Mouse (Mus musculus) right cerebral cortex, postnatal 14 days (tissue): ENCODE results near the gene Cdkn3.
A peak's percentile ranks its signal among the peaks of the same experiment; 100 is the strongest.
"Not testable (repeated sequence)": the region's sequence is repeated elsewhere in the genome, so short reads cannot be mapped to it uniquely, and the experiment has no call there.

ENCODE experiments used
- DNase-seq: peaks from one replicate; pipeline ENCODE4 v3.0.0; 2022

Cdkn3 gene

DNA sequence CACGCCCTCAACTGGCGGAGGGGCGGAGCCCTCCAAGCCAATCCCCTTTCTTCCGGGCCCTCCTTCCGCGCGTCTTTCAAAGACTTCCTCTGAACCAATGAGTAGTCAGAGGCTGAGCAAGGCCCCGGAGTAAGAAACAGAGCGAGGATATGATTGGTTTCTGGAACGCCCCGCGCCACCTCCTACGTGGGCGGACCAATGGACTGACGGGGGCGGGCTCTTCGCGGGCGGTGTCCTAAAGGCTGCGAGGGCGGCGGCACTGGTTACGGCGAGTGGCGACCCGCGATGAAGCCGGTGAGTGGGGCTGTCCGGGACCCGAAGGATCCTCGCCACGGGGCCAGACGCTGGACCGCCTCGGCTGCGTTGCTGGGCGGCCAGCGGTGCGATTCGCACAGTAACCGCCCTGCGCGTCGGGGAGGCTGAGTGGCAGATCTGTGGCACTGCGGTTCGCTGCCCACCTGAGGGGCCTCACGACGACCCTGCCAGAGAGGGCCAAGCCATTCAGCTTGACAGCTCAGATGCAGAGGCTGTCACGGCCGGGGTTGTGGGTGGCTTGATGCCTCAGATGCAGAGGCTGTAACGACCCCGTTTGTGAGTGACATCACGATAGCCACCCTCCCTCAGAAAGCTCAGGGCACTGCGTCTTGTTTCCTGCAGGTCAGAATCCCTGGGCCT lies at the start of gene Cdkn3:
TSS of gene Cdkn3 (plus strand) at position 187 of the 675 bp plus-strand sequence.
- peak; percentile 78 for DNase-seq

DNA sequence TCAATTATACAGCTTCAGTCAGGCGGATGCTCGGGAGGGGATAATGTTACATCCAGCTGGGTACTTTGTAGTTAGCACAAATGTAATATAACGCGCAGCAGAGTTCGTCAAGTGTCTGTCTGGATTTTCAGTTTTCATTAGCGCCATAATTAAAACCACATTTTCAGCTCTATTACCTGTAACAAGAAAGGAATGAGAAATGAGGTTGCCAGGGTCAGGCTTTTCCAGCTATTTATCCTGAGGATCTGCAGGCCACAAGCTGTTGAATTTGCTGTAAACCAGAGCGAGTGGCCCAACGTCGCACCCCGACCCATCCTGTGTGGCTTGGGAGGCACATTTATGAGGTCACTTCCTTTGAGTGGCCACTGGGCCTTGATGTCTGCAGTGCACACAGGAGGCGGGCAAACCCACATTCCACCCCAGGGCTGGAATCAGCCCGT lies 41.8 kb upstream of the Cdkn3 start:
- DNase-seq, result no peak

DNA sequence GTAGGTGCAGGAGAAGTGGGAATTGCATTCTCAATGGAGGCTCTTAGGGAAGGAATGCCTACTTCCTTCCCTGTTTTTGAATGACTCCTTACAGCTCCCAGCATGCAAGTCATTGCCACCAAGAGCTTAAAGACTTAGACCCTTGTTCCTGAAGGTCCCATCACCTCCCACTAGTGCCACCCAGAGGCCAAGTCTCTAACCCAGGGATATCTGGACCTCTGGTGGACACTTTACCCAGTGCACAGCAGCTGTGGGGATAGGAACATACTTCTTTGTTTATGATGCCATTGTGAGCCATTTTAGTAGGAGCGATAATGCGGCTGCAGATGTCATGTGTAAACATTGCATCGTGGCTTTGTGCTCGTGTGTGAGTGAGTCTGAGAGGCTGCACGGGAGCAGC lies 38.3 kb upstream of the Cdkn3 start:
- DNase-seq, result peak; percentile 30

DNA sequence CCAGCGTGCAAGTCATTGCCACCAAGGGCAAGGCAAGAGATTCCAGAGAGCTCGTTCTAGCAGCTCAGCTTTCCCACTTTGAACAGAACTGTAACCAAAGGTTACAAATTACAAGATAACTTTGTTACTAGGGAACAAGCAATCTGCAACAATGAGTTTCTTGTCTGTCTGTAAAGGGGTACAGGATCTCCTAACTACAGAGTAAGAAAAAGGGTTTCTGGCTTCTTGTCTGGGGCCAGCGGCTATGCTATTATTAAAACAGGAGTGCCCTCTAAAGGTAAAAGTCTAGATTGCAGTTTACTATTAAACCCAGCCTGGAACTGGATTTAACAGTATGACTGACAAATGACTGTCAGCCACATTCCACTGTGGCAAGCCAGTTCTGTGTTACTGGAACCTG lies 36.5 kb upstream of the Cdkn3 start:
- no peak for DNase-seq

DNA sequence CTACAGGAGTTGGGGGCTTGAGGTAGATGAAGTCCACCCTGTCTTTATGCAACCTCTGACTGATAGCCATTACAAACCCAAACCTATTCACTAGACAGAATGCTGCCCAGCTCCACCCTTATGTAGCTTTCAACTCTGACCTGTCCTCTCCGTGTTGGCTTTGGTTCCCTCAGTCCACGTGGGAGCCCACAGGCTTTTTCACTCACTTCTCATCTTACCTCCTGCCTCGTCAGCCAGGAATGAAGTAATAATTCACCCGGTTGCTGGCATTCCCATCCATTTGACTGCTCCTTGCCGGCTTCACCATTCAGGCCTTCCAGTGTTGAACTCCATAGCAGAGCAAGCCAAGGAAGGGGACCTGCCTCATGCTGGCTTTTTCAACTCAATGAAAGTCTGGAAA lies 35.4 kb upstream of the Cdkn3 start:
- DNase-seq, result no peak

DNA sequence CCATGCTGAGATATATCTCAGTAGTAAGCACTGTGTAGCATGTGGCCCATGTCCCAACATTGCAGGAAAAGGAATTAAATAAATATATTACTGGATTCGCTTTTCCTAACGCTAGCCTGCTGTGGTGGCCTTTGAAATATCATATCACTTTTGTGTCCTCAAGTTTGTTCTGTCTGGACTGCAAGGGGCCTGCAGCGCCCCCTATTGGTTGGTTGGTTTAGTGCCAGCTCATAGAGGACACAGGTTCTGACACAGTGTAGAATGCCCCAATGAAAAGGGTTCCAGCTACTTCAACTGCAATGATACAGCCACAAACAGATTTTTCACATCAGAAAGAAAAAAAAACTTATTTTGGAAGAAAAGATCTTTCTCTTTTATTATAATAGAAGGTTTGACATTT lies 34.6 kb upstream of the Cdkn3 start:
- DNase-seq, result no peak

DNA sequence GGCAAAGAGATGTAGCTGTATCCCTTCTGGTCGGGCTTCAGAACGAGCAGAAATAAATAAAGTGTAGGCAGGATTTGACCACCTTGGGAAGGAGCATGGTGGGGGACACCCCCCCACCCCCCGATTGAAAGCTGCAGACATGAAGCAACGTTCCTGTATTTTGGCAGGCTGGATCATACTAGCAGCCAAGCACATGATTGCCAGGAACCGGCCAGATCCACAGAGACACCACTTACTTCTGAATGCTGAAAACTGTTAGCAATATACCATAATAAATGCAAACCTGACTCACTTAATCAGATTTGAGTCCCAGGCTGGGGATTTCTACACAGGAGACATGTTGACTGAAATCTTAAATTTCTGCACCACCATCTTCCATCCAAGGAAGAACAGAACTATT lies 26.1 kb upstream of the Cdkn3 start:
- DNase-seq, result no peak

DNA sequence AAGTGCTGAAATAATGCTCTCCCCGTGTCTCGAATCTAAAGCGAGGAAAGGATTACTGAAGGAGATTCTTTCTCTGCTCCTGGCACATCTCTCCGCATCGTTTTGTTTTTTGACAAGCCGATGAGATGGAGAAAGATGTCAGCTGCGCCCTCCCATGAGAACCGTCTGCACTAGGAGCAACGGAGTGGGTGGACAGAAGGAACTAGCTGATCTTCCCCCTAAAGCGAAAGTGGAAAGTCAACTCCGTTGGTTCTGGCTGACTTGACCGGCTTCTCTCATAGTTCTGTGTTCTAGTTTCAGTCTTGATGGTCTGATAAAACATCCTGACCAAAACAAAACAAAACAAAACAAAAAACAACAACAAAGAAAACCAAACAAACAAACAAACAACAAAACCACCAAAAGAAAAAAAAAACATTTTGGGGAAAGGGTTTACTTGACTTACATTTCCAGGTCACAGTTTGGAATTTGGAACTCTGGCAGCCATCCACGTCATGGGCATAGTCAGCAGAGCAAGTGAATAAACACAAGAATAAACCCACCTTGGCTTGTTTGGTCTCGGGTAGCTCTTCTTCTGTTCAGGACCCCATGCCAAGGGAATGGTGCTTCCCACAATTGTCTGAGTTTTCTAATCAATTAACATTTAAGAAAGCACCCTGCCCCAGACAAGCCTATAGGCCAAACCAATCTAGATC lies 25.4 kb upstream of the Cdkn3 start:
- DNase-seq, result no peak

DNA sequence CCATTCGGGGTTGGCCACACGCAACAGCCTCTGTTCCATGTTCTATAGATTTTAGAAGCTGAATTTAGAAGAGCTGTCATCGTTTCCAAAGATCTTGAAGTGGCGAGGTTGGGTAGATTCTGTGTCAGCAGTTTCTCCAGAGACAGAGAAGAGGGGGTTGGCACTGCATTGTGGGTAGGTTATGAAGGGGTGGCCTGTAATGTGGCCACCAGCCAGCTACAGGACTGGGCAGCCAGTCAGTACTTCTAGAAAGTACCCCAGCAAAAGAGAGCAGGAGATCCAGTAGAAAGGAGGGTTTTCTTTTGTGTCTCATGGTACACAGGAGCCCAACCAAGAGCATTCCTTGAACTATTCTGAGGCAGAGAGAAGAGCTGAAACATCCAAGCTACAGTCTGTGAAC lies 24.0 kb upstream of the Cdkn3 start:
- DNase-seq, result no peak

DNA sequence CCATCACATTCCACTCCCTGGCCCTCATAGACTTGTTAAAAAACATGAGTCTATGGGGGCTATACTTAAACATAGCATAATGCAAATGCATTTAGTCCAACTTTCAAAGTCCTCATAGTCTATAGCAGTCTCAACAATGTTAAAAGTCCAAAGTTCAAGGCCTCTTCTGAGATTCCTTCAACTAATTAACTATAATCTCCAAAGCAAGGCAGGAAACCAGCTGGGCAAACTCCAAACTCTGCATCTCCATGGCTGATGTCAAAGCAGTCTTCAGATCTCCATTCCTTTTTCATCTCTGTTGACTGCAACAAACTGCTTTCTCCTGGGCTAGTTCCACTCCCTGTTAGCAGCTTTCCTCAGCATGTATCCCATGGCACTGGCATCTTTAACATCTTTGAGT lies 23.0 kb upstream of the Cdkn3 start:
- DNase-seq, result not testable (repeated sequence)

DNA sequence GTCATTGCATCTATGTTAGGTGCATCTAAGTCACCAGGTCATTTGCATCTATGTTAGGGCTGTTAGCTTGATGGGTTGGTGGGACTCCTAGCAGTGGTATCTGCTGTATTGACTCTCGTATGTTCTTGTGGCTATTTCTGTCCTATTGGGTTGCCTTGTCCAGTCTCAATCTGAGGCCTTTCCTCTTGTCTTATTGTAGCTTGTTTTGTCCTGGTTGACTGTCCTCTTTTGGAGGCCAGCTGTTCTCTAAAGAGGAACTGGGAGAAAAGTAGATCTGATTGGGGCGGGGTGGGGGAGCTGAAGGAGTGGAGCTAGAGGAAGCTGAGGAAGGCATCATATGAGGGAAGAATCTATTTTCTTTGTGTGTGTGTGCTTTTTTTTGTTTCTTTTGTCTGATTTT lies 17.7 kb upstream of the Cdkn3 start:
- no peak for DNase-seq

DNA sequence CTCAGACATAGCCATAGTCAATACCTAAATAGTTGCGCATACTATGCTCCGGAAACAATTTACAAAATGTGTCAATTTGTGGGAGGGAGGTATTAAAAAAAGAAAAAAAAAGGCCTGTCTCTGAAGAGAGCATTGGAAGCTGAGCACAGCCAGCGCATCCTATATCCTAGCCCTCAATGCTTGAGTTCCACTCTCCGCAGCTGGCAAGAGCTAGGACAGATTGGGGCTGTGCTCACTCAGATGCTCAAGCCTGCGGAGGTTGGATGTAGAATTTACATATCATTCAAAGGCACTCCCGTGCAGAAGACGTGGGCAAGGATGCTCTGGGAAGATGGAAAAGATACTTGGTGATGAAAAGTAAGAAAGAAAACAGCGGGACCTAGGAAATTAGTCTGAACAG lies 14.9 kb upstream of the Cdkn3 start:
- no peak for DNase-seq

DNA sequence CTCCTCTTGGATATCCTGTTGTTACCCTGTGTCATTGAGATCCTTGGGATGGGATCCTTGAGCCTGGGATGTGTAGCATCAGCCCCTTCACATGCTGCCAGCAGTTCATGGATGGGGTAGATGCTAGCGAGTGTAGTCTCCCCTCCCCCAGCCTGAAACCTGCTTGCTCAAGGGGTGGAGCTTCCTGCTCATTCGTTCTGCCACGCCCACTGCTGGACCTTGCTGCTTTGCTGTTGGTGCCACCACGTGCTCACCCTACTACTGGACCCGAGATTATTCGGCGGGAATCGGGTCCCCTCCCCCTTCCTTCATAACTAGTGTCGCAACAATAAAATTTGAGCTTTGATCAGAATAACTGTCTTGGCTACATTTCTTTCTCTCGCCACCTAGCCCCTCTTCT lies 6.0 kb upstream of the Cdkn3 start:
- DNase-seq, result not testable (repeated sequence)

DNA sequence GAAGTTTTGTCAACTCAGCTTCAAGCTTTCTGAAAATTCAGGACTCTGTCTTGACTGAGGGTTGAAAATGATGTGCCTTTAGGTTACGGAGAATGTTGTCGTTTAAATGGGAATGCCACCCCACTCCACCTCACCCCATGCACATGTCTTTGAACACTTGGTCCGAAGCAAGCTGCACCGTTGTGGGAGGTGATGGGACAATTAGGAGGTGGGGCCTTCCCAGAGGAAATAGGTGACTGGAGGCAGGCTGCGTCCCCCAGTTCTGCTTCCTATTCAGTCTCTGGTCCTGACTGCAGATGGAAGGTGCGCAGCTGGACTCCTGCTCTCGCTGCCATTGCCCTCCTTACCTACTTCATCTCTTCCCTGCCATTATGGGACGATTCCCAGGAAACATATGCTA lies 4.5 kb upstream of the Cdkn3 start:
- no peak for DNase-seq

DNA sequence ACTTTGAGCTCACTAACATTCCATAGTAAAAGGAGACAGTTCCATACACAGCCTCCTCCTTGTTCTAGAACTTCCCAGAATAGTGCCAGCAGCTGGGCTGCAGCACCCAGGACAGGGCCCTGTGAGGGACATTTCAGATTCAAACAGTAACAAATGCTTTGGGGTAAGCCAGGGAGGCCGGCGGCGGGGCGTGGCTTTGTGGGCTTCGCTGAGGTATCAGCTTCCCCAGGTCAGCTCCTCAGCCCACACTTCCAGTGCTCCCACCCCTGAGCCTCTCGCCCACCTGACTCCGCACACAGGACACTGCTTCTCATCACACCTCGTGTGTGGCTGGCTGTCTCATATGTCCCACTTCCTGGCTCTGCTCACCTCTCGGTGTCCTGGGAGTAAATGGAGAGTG lies 2.6 kb upstream of the Cdkn3 start:
- no peak for DNase-seq

DNA sequence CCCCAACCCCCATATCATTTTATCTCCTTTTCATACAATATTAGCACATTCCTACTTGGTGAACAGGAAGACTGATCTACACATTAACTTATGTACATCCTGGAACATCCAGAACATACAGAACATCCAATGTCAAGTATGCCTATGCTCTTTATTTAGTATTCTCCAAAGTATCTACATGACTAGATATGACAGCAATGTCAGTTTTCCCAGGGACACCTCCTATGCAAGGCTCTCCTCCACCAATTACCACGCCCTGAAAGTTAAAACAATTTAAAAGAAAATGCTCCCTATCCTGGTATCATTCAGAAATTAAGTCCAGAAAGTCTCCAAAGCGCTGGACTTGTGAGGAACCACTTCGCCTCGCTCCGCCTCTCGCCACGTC lies 379 bp upstream of the Cdkn3 start:
- DNase-seq, result no peak

DNA sequence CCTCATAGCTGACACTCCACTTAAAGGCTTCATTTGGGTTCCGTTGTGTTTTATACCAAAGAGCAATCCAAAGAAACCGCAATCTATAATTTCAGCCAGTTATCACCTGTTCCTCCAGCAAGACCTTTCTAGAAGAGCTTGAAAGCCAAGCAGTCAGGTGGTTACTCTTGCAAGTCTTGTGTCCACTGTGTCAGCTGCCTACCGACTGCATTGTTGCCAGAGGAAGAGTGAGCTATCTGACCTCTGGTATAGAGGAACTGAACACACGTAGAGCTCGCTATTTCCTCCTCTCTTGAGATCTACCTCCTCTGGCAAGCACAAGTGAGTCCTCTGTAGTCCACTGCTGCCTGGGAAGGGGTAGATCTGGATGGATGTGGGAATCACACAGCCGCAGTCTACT lies 845 bp downstream of the Cdkn3 start:
- no peak for DNase-seq

DNA sequence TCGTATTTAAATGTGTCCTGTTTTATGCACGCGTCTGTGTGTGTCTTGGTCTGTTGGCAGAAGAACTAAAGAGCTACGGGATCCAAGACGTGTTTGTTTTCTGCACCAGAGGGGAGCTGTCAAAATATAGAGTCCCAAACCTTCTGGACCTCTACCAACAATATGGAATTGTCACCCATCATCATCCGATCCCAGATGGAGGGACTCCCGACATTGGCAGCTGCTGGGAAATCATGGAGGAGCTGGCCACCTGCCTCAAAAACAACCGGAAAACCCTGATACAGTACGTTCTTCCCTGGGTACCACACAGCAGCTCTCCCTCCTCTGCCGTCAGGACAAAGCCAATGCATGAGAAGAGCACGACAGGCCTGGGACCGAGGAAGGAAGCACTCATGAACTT lies 6.8 kb downstream of the Cdkn3 start:
- no peak for DNase-seq

DNA sequence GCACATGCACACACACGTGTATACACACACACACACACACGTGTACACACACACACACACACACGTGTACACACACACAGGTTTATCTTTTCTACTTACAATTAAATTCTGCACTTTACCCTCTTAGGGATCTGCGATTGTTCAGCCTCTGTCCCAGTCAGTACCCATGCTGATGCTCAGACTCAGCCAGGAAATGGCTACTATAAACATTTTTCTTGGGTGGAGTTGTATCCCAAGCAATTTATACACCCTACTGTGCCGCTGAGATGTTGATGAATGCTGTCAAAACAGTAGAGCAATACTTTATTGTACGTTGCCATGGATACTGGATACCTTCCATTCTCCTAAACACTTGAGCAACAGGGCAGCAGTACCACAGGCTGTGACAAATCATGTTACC lies 9.7 kb downstream of the Cdkn3 start:
- no peak for DNase-seq

DNA sequence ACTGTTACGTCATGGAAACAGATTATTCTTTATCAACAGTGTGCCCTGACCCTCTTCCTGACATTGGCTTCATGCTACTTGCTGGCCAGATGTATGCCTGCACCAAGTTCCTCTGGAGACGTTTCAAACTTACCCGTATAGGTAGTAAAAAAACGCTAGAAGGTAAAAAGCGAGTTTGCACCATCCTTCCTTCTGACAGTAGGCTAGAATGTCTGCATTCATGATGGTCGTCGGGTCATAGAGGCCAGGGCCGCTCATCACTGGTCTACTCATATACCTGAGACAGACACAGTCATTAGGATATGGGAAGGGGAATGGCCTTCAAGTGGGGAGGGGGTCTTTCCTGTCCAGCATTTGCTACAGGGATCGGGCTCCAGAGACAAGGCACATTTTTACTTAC lies 18.4 kb downstream of the Cdkn3 start:
- DNase-seq, result no peak

DNA sequence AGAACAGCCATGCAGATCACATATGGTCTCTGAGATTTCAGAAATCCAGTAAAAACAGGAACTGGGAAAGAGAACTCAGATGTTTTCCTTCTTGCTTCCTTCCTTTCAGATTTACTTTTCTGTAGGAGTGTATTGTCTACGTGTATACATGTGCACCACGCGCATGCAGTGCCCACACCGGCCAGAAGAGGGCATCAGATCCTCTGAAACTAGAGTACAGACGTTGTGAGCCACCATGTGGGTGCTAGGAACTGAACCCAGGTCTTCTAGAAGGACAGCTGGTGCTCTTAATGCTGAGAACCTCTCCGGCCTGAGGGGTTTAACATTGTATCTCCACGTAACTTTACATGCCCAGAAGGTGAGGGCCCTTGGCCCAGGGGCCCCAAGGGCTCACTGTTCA lies 18.9 kb downstream of the Cdkn3 start:
- no peak for DNase-seq

DNA sequence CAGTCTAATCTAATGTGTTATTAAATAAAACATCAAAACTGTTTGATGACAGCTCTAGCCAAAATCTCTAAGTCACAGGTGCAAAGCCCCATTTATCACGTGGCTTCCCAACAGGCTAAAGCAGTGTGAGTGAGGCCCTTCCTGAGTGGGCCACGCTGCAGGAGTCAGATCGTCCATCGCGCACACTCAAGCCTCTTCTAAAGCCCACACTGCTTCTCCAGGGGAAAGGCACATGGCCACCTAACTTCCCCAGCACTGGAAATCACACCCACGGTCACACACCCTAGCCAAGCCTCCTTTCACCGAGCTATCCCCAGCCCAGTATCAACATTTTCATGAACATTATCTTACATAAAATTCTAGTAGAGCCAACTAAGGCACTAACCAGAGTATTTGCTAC lies 20.7 kb downstream of the Cdkn3 start:
- no peak for DNase-seq

DNA sequence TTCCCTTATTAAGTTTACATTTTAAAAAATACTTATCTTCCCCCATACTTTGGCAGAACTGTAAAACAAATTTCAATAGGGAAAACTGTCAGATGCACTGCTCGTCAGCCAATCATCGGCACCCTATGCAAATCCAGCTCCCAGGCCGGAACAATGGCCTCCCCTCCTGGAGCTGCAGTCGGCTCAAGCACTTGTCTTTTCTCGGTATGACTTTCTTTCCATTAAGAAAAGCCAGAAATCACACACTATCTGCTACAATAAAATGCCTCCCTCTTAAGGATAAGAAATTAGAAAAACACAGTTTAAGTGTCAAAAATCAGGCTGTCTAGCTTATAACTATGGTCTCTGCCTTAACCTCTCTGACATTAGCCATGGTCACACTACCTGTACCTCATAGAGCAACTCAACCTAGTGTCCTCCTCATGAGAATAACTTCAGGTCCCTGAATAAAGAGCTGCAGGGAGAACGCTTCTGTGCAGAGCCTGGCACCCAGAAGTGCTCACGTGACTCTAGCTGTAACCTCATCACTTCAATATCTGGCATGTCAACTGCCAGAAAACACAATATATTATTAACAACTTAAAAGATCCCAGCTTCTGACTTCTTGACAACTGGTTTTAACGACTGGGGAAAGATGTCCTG lies 22.0 kb downstream of the Cdkn3 start:
- no peak for DNase-seq

DNA sequence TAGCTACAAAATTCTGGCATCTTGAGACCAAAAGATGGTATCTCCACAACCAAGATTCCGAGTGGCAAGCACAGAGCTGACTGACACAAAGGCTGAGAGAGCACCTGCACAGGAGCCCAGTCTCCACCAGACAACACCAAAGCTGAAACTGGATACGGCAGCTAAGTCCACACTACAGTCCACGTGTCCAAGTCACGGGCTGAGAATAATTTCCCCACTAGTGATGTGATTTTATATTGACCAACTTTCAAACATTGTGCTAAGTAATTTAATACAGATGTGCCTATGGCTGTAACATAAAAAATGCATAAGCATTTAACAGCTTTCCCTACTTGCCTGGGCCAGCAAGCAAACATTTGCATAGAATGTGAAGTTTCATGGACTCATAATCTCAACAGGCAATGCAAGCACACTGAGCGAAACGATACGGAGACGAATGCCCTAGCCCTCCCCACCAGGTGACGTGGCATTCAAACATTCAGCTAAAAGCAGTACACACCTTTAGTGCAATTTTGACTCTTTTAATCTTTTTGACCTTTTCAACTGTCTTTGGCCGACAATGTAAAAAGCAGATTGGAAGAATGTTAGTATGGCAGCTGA lies 23.1 kb downstream of the Cdkn3 start:
- DNase-seq, result no peak
